Mouse (Mus musculus) left cerebral cortex, postnatal 4 days (tissue): ENCODE measurements around the gene Sparcl1. TPM values are rescaled to one million over a fixed set of nuclear protein-coding genes. Genes with fewer than 3 reads are reported as not detected.

Experiments used
- DNase-seq: peaks from one replicate; pipeline ENCODE4 v3.0.0-alpha.2; 2022
- intact Hi-C: fragments of 180-260 bp; cut with DNase I; formaldehyde crosslinking; loops from one replicate; pipeline ENCODE4 v1.15.1; 2025
- total RNA-seq, 2 experiments: library from RNA; stranded (reverse); gene quantifications; 2 replicates each; pipeline ENCODE4 v1.2.3; 2021

The Sparcl1 gene
- total RNA-seq, result 100 to 1,000 TPM; 465 to 498 TPM

- intact Hi-C loops, result no loop called here
Observed at GRCm38 (mm10) chr5:104113491-104114172, at the start of gene Sparcl1. Gene Sparcl1, minus strand, starts transcription at chr5:104113733.

GRCm38 (mm10) chr5:104161390-104161789 is 47.9 kb upstream of the Sparcl1 start:
- intact Hi-C loops, result no loop called here
- DNase-seq, result no peak

More at GRCm38 (mm10) chr5:104113491-104114172, at the start of gene Sparcl1:
- DNase-seq, result peak; percentile 71

- no peak for DNase-seq
- intact Hi-C loops, result no loop called here
Observed at GRCm38 (mm10) chr5:104160581-104160980, 47.0 kb upstream of the Sparcl1 start.

- intact Hi-C loops, result no loop called here
- peak; percentile 66 for DNase-seq
Observed at GRCm38 (mm10) chr5:104158332-104159052, 45.0 kb upstream of the Sparcl1 start.

- DNase-seq, result no peak
- intact Hi-C loops, result no loop called here
Observed at GRCm38 (mm10) chr5:104157701-104158100, 44.2 kb upstream of the Sparcl1 start.

- intact Hi-C loops, result no loop called here
- no peak for DNase-seq
Observed at GRCm38 (mm10) chr5:104150196-104150595, 36.7 kb upstream of the Sparcl1 start.

- intact Hi-C loops, result no loop called here
- no peak for DNase-seq
Observed at GRCm38 (mm10) chr5:104149349-104149748, 35.8 kb upstream of the Sparcl1 start.

GRCm38 (mm10) chr5:104144057-104144456 is 30.5 kb upstream of the Sparcl1 start:
- intact Hi-C loops, result no loop called here
- no peak for DNase-seq

GRCm38 (mm10) chr5:104141067-104141466 is 27.5 kb upstream of the Sparcl1 start:
- intact Hi-C loops, result no loop called here
- DNase-seq, result no peak

GRCm38 (mm10) chr5:104137920-104138541 is 24.5 kb upstream of the Sparcl1 start:
- intact Hi-C loops, result no loop called here
- DNase-seq, result no peak

GRCm38 (mm10) chr5:104133752-104134151 is 20.2 kb upstream of the Sparcl1 start:
- DNase-seq, result no peak
- intact Hi-C loops, result loop anchor here (5.0 kb wide), 1 partner anchor 199 kb away; no protein-coding TSS in a partner anchor

- DNase-seq, result peak; percentile 38
- intact Hi-C loops, result loop anchor here (5.0 kb wide), 1 partner anchor 201 kb away; no protein-coding TSS in a partner anchor
Observed at GRCm38 (mm10) chr5:104131544-104131943, 18.0 kb upstream of the Sparcl1 start.

GRCm38 (mm10) chr5:104130891-104131290 is 17.4 kb upstream of the Sparcl1 start:
- intact Hi-C loops, result loop anchor here (5.0 kb wide), 1 partner anchor 201 kb away; no protein-coding TSS in a partner anchor
- no peak for DNase-seq

- no peak for DNase-seq
- intact Hi-C loops, result no loop called here
Observed at GRCm38 (mm10) chr5:104128281-104129031, 14.9 kb upstream of the Sparcl1 start.

GRCm38 (mm10) chr5:104127351-104127750 is 13.8 kb upstream of the Sparcl1 start:
- no peak for DNase-seq
- intact Hi-C loops, result no loop called here

GRCm38 (mm10) chr5:104126561-104127320 is 13.2 kb upstream of the Sparcl1 start:
- intact Hi-C loops, result no loop called here
- no peak for DNase-seq

- intact Hi-C loops, result no loop called here
- DNase-seq, result no peak
Observed at GRCm38 (mm10) chr5:104124016-104124658, 10.6 kb upstream of the Sparcl1 start.

GRCm38 (mm10) chr5:104115890-104116289 is 2.4 kb upstream of the Sparcl1 start:
- no peak for DNase-seq
- intact Hi-C loops, result no loop called here

- DNase-seq, result peak; percentile 77
- intact Hi-C loops, result no loop called here
Observed at GRCm38 (mm10) chr5:104115118-104115517, 1.6 kb upstream of the Sparcl1 start.

- intact Hi-C loops, result no loop called here
- DNase-seq, result no peak
Observed at GRCm38 (mm10) chr5:104112511-104112910, 1.0 kb downstream of the Sparcl1 start.
